Mouse (Mus musculus) heart, postnatal 0 days (tissue): ENCODE measurements around the gene Tmem179. TPM values are rescaled to one million over a fixed set of nuclear protein-coding genes. Genes with fewer than 3 reads are reported as not detected.

Experiments used
- ATAC-seq: fragments of 200-750 bp; cut with Nextera tagmentation; 2 replicates; pipeline ENCODE4 v1.8.0; 2017; ENCODE audit warnings: low read depth, moderate number of reproducible peaks, moderate library complexity; ENCODE audit not compliant: insufficient read depth
- DNase-seq: peaks from one replicate; pipeline ENCODE4 v3.0.0-alpha.2; 2016; ENCODE audit warnings: low spot score
- H3K27ac ChIP-seq: fragments of 300-500 bp; sonication (generic); 2 replicates; pipeline ENCODE4 v1.5.1; 2014; ENCODE audit warnings: low read depth, mild to moderate bottlenecking
- H3K27me3 ChIP-seq: fragments of 300-500 bp; sonication (generic); 2 replicates; pipeline ENCODE4 v1.6.1; 2014; ENCODE audit warnings: low read length, mixed read lengths; ENCODE audit not compliant: control insufficient read depth, insufficient read depth
- H3K36me3 ChIP-seq: fragments of 300-500 bp; sonication (generic); replicated peaks from 2 replicates; pipeline ENCODE4 v1.6.1; 2014; ENCODE audit warnings: low read length, mixed read lengths; ENCODE audit not compliant: control insufficient read depth, insufficient read depth
- H3K4me1 ChIP-seq: fragments of 300-500 bp; sonication (generic); 2 replicates; pipeline ENCODE4 v1.6.1; 2014; ENCODE audit warnings: antibody characterized with exemption; ENCODE audit not compliant: control insufficient read depth, insufficient read depth
- H3K4me2 ChIP-seq: fragments of 300-500 bp; sonication (generic); 2 replicates; pipeline ENCODE4 v1.6.1; 2014; ENCODE audit warnings: low read depth, mild to moderate bottlenecking, low read length, moderate library complexity
- H3K4me3 ChIP-seq: fragments of 300-500 bp; sonication (generic); 2 replicates; pipeline ENCODE4 v1.5.1; 2014; ENCODE audit warnings: low read depth, low read length
- H3K9ac ChIP-seq: fragments of 300-500 bp; sonication (generic); replicated peaks from 2 replicates; pipeline ENCODE4 v1.6.1; 2014; ENCODE audit warnings: low read depth, low read length, mixed read lengths
- H3K9me3 ChIP-seq: fragments of 300-500 bp; sonication (generic); replicated peaks from 2 replicates; pipeline ENCODE4 v1.6.1; 2016; ENCODE audit warnings: low read length; ENCODE audit not compliant: control insufficient read depth
- CTCF ChIP-seq: IDR thresholded peaks from 2 replicates; pipeline ENCODE4 v1.5.1; 2016; ENCODE audit warnings: antibody characterized with exemption, control low read depth, low read depth
- EP300 ChIP-seq: IDR thresholded peaks from 2 replicates; pipeline ENCODE4 v1.6.1; 2016; ENCODE audit warnings: antibody characterized with exemption, low read depth
- WGBS: fragments of 180-500 bp; shearing (Covaris S2); extraction: QIAGEN DNeasy Blood & Tissue Kit; methylation state at CpG from one replicate; pipeline ENCODE4 v1.1.7; 2014; 5-methylcytosine and 5-hydroxymethylcytosine counted together
- polyA plus RNA-seq: library from polyadenylated mRNA; unstranded; fragments of >200 nt; fragmentation: Nextera tagmentation; extraction: Ambion mirVana; gene quantifications from 2 replicates; pipeline ENCODE4 v1.2.1, GENCODE M21; 2015
- total RNA-seq: library from RNA; depleted of rRNA; stranded (reverse); fragments of >200 nt; gene quantifications from 2 replicates; pipeline ENCODE4 v1.2.3, GENCODE M21; 2014; ENCODE audit warnings: low replicate concordance

Tmem179 gene
- total and polyA plus RNA-seq, 2 experiments from 2014 or later, result 0.27 TPM; not detected in 1

DNA sequence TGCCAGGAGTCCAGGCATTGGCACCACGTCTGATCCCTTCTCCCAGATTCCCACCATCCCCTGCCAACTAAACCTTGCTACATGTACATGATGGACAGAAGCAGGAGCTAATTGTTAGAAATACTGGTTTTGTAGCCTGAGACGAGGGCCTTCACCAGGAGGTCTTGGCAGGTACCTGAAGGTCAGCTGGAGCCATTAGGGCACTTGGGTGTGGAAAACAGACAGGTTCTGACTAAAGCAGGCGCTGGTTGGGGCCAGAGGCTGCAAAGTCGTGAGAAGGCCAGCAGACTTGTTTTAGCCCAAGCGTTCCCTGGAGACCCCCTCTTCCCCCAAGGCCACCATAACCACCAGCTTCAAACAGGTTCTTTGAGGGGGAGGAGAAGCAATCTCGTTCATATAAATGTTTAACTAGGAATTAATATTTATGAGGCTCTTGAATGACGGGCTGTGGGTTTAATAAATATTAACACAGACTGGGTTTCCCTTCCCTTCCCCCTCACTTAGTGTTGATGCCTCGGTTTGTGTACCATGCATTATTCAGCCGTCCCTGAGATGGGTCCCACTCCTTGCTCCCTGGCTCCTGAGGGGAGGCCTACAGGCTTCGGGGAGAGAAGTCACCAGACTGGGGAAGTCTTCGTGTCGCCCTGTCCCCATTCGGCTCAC lies 25.8 kb upstream of the Tmem179 start:
- no peak for ATAC-seq
- Histone ChIP-seq H3K9me3 (no peaks in the 10 kb centered on the region), H3K27me3 (no peaks in the 10 kb centered on the region), H3K4me1 (no peaks in the 10 kb centered on the region), H3K4me2 (no peak overlapping the region), H3K4me3 (no peak overlapping the region), H3K9ac (no peak overlapping the region), H3K27ac (no peak overlapping the region), H3K36me3 (no peaks in the 10 kb centered on the region)
- no peak for DNase-seq
- 77% methylated on average over 13 of the region's 13 CpGs for WGBS
- TF ChIP-seq CTCF, result no peak
- TF ChIP-seq EP300, result no peak

DNA sequence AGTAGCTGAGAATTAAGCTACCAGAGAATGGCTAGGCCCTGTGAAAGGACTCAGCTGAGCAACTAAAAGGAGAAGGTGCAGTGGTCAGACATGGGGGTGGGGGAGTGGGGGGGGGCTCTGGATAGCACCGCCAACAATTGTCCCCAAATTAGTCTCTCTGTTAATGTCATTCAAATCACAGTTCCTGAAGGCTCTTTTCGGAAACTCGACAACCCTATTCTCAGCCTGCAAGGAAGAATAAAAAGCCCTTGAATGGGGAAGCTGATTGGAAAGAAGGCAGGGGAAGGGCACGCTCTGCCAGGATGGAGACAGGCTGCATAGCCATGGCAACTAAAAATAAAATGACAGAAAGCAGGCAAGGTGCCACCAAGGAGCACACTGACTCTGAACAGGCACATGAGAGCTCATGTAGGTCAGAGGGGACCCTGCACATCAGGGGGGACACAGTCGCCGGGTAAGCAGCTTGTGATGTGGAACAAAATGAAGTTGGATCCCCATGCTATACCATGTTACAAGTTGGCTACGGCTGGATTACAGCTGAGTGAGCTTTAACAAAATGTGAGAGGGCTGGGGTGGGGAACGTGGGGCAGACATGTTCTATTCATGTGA lies 25.0 kb upstream of the Tmem179 start:
- Histone ChIP-seq H3K4me1 (no peaks in the 10 kb centered on the region), H3K9me3 (no peaks in the 10 kb centered on the region), H3K27ac (no peak overlapping the region), H3K4me2 (no peak overlapping the region), H3K36me3 (no peaks in the 10 kb centered on the region), H3K4me3 (no peak overlapping the region), H3K27me3 (no peaks in the 10 kb centered on the region), H3K9ac (no peak overlapping the region)
- no peak for TF ChIP-seq CTCF
- TF ChIP-seq EP300, result no peak
- ATAC-seq (no peak), DNase-seq (no peak)
- 59% methylated on average over 8 of the region's 8 CpGs for WGBS

- no peak overlapping the region for H3K4me3 ChIP-seq
- H3K36me3 ChIP-seq, result no peaks in the 10 kb centered on the region
- DNase-seq, result no peak
- no peaks in the 10 kb centered on the region for H3K9me3 ChIP-seq
- TF ChIP-seq CTCF, result no peak
- TF ChIP-seq EP300, result no peak
- no peak overlapping the region for H3K27ac ChIP-seq
- WGBS, result 91% methylated on average over 12 of the region's 12 CpGs
- H3K4me1 ChIP-seq, result no peaks in the 10 kb centered on the region
- H3K9ac ChIP-seq, result no peak overlapping the region
- no peak overlapping the region for H3K4me2 ChIP-seq
- H3K27me3 ChIP-seq, result no peaks in the 10 kb centered on the region
- ATAC-seq, result no peak
Observed at GRCm38 (mm10) chr12:112540321-112540720, 23.8 kb upstream of the Tmem179 start.

DNA sequence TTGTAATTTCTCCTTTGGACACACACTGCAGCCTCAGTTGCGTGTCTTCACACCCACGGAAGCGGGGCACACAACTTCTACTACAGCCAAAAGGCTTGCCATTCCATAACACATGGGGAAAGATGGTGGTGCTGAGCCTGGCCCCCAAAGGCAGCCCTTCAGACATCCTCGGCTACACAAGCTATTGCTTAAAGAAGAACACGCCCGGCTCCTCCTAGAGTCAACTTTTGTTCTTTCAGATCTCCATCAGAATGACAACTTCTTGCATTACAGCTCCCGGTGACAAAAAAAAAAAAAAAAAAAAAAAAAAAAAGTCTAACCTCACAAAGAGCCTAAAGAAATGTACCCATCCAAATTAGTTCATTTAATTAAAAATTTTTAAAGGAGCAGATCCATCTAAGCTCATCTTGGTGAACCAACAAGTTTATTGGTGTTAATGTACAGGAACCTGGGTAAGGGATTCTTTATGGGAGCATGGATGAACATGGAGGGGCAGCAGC lies 23.0 kb upstream of the Tmem179 start:
- no peaks in the 10 kb centered on the region for H3K9me3 ChIP-seq
- DNase-seq (no peak), ATAC-seq (no peak)
- no peaks in the 10 kb centered on the region for H3K36me3 ChIP-seq
- H3K27me3 ChIP-seq, result peaks cover 2% of the 10 kb centered on the region; the same call in 1 of the 2 replicates
- WGBS, result 92% methylated on average over 7 of the region's 7 CpGs
- H3K4me2 ChIP-seq, result no peak overlapping the region
- H3K9ac ChIP-seq, result no peak overlapping the region
- H3K4me3 ChIP-seq, result no peak overlapping the region
- TF ChIP-seq EP300, result no peak
- TF ChIP-seq CTCF, result no peak
- H3K4me1 ChIP-seq, result no peaks in the 10 kb centered on the region
- no peak overlapping the region for H3K27ac ChIP-seq

DNA sequence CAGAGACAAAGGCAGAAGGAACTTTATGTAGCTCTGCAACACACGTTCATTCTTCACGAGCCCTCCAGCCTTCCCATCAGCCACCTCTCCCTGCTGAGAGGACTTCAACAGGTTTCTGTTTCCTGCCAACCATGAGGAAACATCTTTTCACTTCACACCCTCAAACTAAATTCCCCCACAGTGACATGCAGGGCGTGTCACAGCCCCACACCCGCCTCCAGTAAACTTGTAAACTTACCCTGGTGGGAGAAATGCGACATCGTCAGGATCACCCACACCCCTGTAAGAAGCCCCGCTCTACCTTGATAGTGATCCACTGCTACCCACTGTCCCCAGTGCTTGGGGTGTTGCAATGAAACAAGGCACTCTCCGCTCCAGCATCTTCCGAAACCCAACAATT lies 21.8 kb upstream of the Tmem179 start:
- TF ChIP-seq EP300 (no peak), CTCF (no peak)
- Histone ChIP-seq H3K4me2 (no peak overlapping the region), H3K27me3 (peaks cover 4% of the 10 kb centered on the region; the same call in 1 of the 2 replicates), H3K9me3 (no peaks in the 10 kb centered on the region), H3K4me1 (no peaks in the 10 kb centered on the region), H3K4me3 (no peak overlapping the region), H3K27ac (no peak overlapping the region), H3K9ac (no peak overlapping the region), H3K36me3 (no peaks in the 10 kb centered on the region)
- ATAC-seq, result no peak
- DNase-seq, result no peak
- 69% methylated on average over 9 of the region's 9 CpGs for WGBS

DNA sequence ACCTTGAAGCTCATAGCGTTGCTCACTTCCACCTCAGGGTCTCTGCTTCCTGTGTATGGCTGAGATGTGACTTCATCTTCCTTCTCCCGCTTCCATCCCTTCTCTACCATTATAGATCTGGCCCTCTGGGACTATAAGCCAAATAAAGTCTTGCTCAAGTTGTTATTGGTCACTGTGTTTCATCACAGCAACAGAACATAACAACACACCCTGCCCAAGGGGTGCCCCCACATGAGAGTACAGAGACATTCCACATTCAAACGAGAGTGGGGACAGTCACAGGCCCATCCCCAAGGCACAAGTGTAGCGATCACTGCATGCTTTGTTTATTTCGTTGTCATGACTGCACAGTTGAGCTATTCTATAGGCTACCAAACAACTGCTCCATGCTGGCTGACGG lies 20.7 kb upstream of the Tmem179 start:
- TF ChIP-seq EP300, result no peak
- TF ChIP-seq CTCF, result no peak

More for the DNA sequence above, 20.7 kb upstream of the Tmem179 start:
- Histone ChIP-seq H3K27ac (no peak overlapping the region), H3K4me1 (no peaks in the 10 kb centered on the region), H3K36me3 (no peaks in the 10 kb centered on the region), H3K9me3 (no peaks in the 10 kb centered on the region), H3K4me3 (no peak overlapping the region), H3K4me2 (no peak overlapping the region), H3K9ac (no peak overlapping the region), H3K27me3 (peaks cover 4% of the 10 kb centered on the region; the same call in 1 of the 2 replicates)
- WGBS, result 75% methylated on average over 6 of the region's 6 CpGs
- ATAC-seq, result no peak
- DNase-seq, result no peak
